Mouse (Mus musculus): ENCODE results near the gene Cmss1.
A peak's percentile ranks its signal among the peaks of the same experiment; 100 is the strongest.

Cmss1 gene

GRCm38 (mm10) chr16:57556244-57556643 is 50.4 kb downstream of the Cmss1 start:
- no peak for DNase-seq

GRCm38 (mm10) chr16:57555667-57556066 is 51.0 kb downstream of the Cmss1 start:
- no peak for DNase-seq

GRCm38 (mm10) chr16:57554886-57555400 is 51.7 kb downstream of the Cmss1 start:
- DNase-seq, result no peak

- DNase-seq, result no peak
Measured at GRCm38 (mm10) chr16:57553235-57553634, 53.4 kb downstream of the Cmss1 start.

- DNase-seq, result no peak
Measured at GRCm38 (mm10) chr16:57552709-57553108, 54.0 kb downstream of the Cmss1 start.

- no peak for DNase-seq
Measured at GRCm38 (mm10) chr16:57551617-57552016, 55.0 kb downstream of the Cmss1 start.

- no peak for DNase-seq
Measured at GRCm38 (mm10) chr16:57550817-57551216, 55.8 kb downstream of the Cmss1 start.

- no peak for DNase-seq
Measured at GRCm38 (mm10) chr16:57550088-57550487, 56.6 kb downstream of the Cmss1 start.

- DNase-seq, result peak; percentile 86 to 90
Measured at GRCm38 (mm10) chr16:57549061-57550037, 57.3 kb downstream of the Cmss1 start.

- no peak for DNase-seq
Measured at GRCm38 (mm10) chr16:57548608-57549007, 58.1 kb downstream of the Cmss1 start.

- DNase-seq, result no peak
Measured at GRCm38 (mm10) chr16:57546355-57546754, 60.3 kb downstream of the Cmss1 start.

- DNase-seq, result peak in 1 of 2 experiments; percentile 48
Measured at GRCm38 (mm10) chr16:57544441-57544840, 62.2 kb downstream of the Cmss1 start.

- DNase-seq, result no peak
Measured at GRCm38 (mm10) chr16:57543243-57543642, 63.4 kb downstream of the Cmss1 start.

- no peak for DNase-seq
Measured at GRCm38 (mm10) chr16:57536511-57536910, 70.2 kb downstream of the Cmss1 start.

- DNase-seq, result no peak
Measured at GRCm38 (mm10) chr16:57534811-57535210, 71.9 kb downstream of the Cmss1 start.

- DNase-seq, result no peak
Measured at GRCm38 (mm10) chr16:57534365-57534764, 72.3 kb downstream of the Cmss1 start.

- no peak for DNase-seq
Measured at GRCm38 (mm10) chr16:57532081-57532493, 74.6 kb downstream of the Cmss1 start.

- DNase-seq, result no peak
Measured at GRCm38 (mm10) chr16:57530547-57530946, 76.1 kb downstream of the Cmss1 start.

GRCm38 (mm10) chr16:57528457-57528856 is 78.2 kb downstream of the Cmss1 start:
- no peak for DNase-seq

- DNase-seq, result no peak
Measured at GRCm38 (mm10) chr16:57526893-57527292, 79.8 kb downstream of the Cmss1 start.

GRCm38 (mm10) chr16:57525476-57525875 is 81.2 kb downstream of the Cmss1 start:
- DNase-seq, result no peak

- no peak for DNase-seq
Measured at GRCm38 (mm10) chr16:57525046-57525445, 81.6 kb downstream of the Cmss1 start.

- peak in 1 of 2 experiments; percentile 34 for DNase-seq
Measured at GRCm38 (mm10) chr16:57515636-57516035, 91.0 kb downstream of the Cmss1 start.

- DNase-seq, result peak; percentile 44 to 74
Measured at GRCm38 (mm10) chr16:57514371-57514770, 92.3 kb downstream of the Cmss1 start.
